Mouse (Mus musculus): ENCODE data around the gene Erc2. TPM values are rescaled to one million over a fixed set of nuclear protein-coding genes. Genes with fewer than 3 reads are reported as not detected.

Gene Erc2
- polyA plus RNA-seq, 1 experiment from 2014 or later: 2.4 TPM

DNA sequence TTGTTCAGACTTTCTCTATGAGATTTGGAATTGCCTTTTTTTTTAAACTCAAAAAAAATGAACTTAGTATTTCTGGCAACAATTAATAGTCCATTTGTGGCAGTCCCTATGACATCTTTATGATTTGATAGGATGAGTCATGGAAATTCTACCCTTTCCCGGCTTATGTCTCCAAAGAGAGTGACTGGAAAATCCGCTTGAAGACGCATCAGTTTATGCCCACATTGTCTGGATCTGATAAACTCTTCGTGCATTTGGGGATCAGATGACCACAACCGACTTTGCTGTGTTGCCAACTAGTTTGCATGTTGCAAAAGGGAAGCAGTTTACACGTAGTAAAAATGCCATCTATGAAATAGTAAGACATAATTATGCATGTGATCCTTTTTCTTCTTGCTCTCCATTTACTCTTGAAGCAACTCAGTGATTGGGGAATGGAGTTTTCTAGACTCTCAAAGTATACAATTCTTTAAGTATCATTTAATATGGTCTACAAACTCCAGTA lies 215.4 kb downstream of the Erc2 start:
- H3K4me1 ChIP-seq: no peaks in the 10 kb centered on the region
- no peaks in the 10 kb centered on the region for H3K36me3 ChIP-seq
- H3K27ac ChIP-seq (replicated peaks): no peak overlapping the region
- H3K4me3 ChIP-seq: no peak overlapping the region
- H3K9ac ChIP-seq: no peak overlapping the region
- H3K27me3 ChIP-seq (replicated peaks): no peaks in the 10 kb centered on the region; the same call in 1 of the 2 replicates
- 78% methylated on average over 6 of the region's 6 CpGs for WGBS
- no peaks in the 10 kb centered on the region for H3K9me3 ChIP-seq
- no peak overlapping the region for H3K4me2 ChIP-seq
- ATAC-seq (ENCODE audit: extremely low read depth, insufficient number of reproducible peaks, low FRiP score, low TSS enrichment): no peak

- no peak overlapping the region for H3K27ac ChIP-seq (replicated peaks)
- H3K9me3 ChIP-seq: no peaks in the 10 kb centered on the region
- no peak overlapping the region for H3K4me2 ChIP-seq
- no peak overlapping the region for H3K9ac ChIP-seq
- no peak for ATAC-seq (ENCODE audit: extremely low read depth, insufficient number of reproducible peaks, low FRiP score, low TSS enrichment)
- no peaks in the 10 kb centered on the region; the same call in 1 of the 2 replicates for H3K27me3 ChIP-seq (replicated peaks)
- WGBS: 84% methylated on average over 1 of the region's 1 CpGs
- H3K4me1 ChIP-seq: no peaks in the 10 kb centered on the region
- no peaks in the 10 kb centered on the region for H3K36me3 ChIP-seq
- H3K4me3 ChIP-seq: no peak overlapping the region
Observed at GRCm38 (mm10) chr14:27840120-27840519, 217.9 kb downstream of the Erc2 start.

GRCm38 (mm10) chr14:27846875-27847274 lies 224.6 kb downstream of the Erc2 start:
- H3K4me3 ChIP-seq: no peak overlapping the region
- H3K27me3 ChIP-seq (replicated peaks): no peaks in the 10 kb centered on the region
- H3K27ac ChIP-seq (replicated peaks): no peak overlapping the region
- H3K36me3 ChIP-seq: no peaks in the 10 kb centered on the region
- no peak overlapping the region for H3K4me2 ChIP-seq
- 80% methylated on average over 2 of the region's 2 CpGs for WGBS
- no peaks in the 10 kb centered on the region for H3K9me3 ChIP-seq
- H3K4me1 ChIP-seq: no peaks in the 10 kb centered on the region
- no peak for ATAC-seq (ENCODE audit: extremely low read depth, insufficient number of reproducible peaks, low FRiP score, low TSS enrichment)
- H3K9ac ChIP-seq: no peak overlapping the region

DNA sequence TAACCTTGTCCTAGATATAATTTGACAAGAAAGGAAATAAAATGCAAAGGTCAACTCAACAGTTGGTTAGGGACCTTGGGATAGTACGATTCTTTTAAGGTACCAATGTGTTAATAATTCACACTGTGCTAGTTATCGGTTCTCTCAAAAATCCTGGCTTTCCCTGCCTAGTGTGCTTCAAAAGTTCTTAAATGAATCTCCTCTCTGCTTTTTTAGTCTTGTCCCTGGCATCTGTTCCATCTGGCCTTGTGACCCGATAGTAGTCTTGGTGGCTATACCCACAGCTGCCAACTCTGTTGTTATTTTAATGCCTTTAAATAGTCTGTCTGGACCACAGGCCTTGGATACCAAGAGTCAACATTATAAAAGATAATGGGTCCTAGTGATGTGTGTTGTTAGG lies 225.1 kb downstream of the Erc2 start:
- Histone ChIP-seq H3K4me2 (no peak overlapping the region), H3K4me3 (no peak overlapping the region), H3K36me3 (no peaks in the 10 kb centered on the region), H3K9me3 (no peaks in the 10 kb centered on the region), H3K9ac (no peak overlapping the region), H3K27ac (replicated peaks) (no peak overlapping the region), H3K4me1 (no peaks in the 10 kb centered on the region), H3K27me3 (replicated peaks) (no peaks in the 10 kb centered on the region)
- ATAC-seq (ENCODE audit: extremely low read depth, insufficient number of reproducible peaks, low FRiP score, low TSS enrichment): no peak
- 79% methylated on average over 3 of the region's 3 CpGs for WGBS

- 75% methylated on average over 2 of the region's 2 CpGs for WGBS
- Histone ChIP-seq H3K4me3 (no peak overlapping the region), H3K4me1 (no peaks in the 10 kb centered on the region), H3K9ac (no peak overlapping the region), H3K27ac (replicated peaks) (no peak overlapping the region), H3K9me3 (no peaks in the 10 kb centered on the region), H3K4me2 (no peak overlapping the region), H3K36me3 (no peaks in the 10 kb centered on the region), H3K27me3 (replicated peaks) (no peaks in the 10 kb centered on the region)
- no peak for ATAC-seq (ENCODE audit: extremely low read depth, insufficient number of reproducible peaks, low FRiP score, low TSS enrichment)
Observed at GRCm38 (mm10) chr14:27851231-27851630, 229.0 kb downstream of the Erc2 start.

DNA sequence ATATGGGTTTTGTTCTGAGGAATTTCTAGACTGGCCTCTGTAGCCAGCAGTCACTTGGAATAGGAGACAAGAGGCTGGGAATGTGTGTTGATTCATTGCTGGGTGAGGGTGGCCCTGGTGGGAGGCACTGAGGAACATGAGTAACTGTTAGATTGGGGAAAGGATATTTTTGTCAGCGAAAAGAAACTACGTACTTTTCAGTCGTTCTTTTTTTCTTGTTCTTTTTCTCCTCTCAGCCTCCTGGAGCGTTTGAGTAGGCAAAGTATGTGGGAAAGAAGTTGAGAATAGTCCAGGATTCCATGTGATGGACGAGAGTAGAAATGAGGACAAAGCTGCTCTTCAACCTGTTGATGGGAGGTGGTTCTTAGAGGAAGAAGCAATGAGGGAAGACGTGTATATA lies 230.4 kb downstream of the Erc2 start:
- no peak for ATAC-seq (ENCODE audit: extremely low read depth, insufficient number of reproducible peaks, low FRiP score, low TSS enrichment)
- H3K4me2 ChIP-seq: no peak overlapping the region
- H3K27me3 ChIP-seq (replicated peaks): no peaks in the 10 kb centered on the region
- H3K4me1 ChIP-seq: no peaks in the 10 kb centered on the region
- H3K9me3 ChIP-seq: no peaks in the 10 kb centered on the region
- H3K36me3 ChIP-seq: no peaks in the 10 kb centered on the region
- H3K4me3 ChIP-seq: no peak overlapping the region
- no peak overlapping the region for H3K27ac ChIP-seq (replicated peaks)
- WGBS: 73% methylated on average over 6 of the region's 6 CpGs
- H3K9ac ChIP-seq: no peak overlapping the region

GRCm38 (mm10) chr14:27860371-27861046 lies 238.3 kb downstream of the Erc2 start:
- 87% methylated on average over 6 of the region's 6 CpGs for WGBS
- Histone ChIP-seq H3K4me3 (no peak overlapping the region), H3K4me1 (peaks cover 9% of the 10 kb centered on the region; the same call in 1 of the 2 replicates), H3K9ac (no peak overlapping the region), H3K9me3 (no peaks in the 10 kb centered on the region), H3K36me3 (no peaks in the 10 kb centered on the region), H3K4me2 (no peak overlapping the region), H3K27ac (replicated peaks) (no peak overlapping the region), H3K27me3 (replicated peaks) (no peaks in the 10 kb centered on the region)
- no peak for ATAC-seq (ENCODE audit: extremely low read depth, insufficient number of reproducible peaks, low FRiP score, low TSS enrichment)

DNA sequence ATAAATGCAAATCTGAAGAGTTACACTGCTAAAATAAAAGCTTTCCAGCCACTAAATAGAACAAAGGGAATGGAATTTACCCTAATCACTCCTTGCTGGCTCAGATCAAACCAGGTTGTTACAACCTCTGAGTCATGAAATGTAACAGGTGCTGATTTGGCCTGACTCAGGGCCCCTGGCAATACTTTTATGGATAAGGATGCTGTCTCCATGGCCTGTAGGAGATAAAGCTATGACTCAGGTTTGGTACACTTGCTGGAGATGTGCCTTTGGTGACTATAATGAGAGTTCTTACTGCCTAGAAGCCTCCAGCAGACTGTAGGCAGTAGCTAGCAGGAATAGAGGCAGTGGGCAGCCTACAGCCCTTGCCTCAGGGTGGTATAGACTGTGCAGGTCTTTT lies 240.1 kb downstream of the Erc2 start:
- no peak for ATAC-seq (ENCODE audit: extremely low read depth, insufficient number of reproducible peaks, low FRiP score, low TSS enrichment)
- Histone ChIP-seq H3K27me3 (replicated peaks) (no peaks in the 10 kb centered on the region), H3K9me3 (no peaks in the 10 kb centered on the region), H3K27ac (replicated peaks) (no peak overlapping the region), H3K36me3 (no peaks in the 10 kb centered on the region), H3K9ac (no peak overlapping the region), H3K4me1 (peaks cover 9% of the 10 kb centered on the region; the same call in 1 of the 2 replicates), H3K4me3 (no peak overlapping the region), H3K4me2 (no peak overlapping the region)

GRCm38 (mm10) chr14:27867386-27867785 lies 245.2 kb downstream of the Erc2 start:
- Histone ChIP-seq H3K9ac (no peak overlapping the region), H3K27me3 (replicated peaks) (no peaks in the 10 kb centered on the region), H3K4me1 (peaks cover 9% of the 10 kb centered on the region; the same call in 1 of the 2 replicates), H3K4me3 (no peak overlapping the region), H3K27ac (replicated peaks) (no peak overlapping the region), H3K9me3 (no peaks in the 10 kb centered on the region), H3K4me2 (no peak overlapping the region), H3K36me3 (no peaks in the 10 kb centered on the region)
- no peak for ATAC-seq (ENCODE audit: extremely low read depth, insufficient number of reproducible peaks, low FRiP score, low TSS enrichment)

- Histone ChIP-seq H3K4me2 (no peak overlapping the region), H3K27me3 (replicated peaks) (no peaks in the 10 kb centered on the region), H3K27ac (replicated peaks) (no peak overlapping the region), H3K9me3 (no peaks in the 10 kb centered on the region), H3K4me1 (no peaks in the 10 kb centered on the region), H3K36me3 (no peaks in the 10 kb centered on the region), H3K4me3 (no peak overlapping the region), H3K9ac (no peak overlapping the region)
- no peak for ATAC-seq (ENCODE audit: extremely low read depth, insufficient number of reproducible peaks, low FRiP score, low TSS enrichment)
- 71% methylated on average over 1 of the region's 1 CpGs for WGBS
Observed at GRCm38 (mm10) chr14:27873619-27874018, 251.4 kb downstream of the Erc2 start.

DNA sequence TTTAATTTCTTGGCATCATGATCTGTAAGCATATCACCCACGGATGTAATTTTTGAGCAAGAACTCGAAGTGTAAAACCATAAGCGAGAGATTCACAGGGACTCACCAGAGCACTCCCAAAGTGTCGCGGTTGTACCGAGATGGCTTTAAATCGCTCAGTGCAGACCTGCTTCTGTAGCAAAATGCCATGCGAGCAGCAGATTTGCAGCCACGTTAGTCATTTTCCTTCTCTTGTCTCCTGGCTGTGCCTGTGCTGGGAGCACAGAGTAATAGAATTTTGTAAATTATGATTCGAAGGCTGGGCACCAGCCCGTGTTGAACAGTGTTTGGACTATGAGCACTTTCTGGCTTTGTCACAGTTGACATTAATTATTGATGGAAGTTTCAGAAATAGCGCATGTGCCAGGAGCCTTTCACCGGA lies 253.8 kb downstream of the Erc2 start:
- no peak overlapping the region for H3K4me3 ChIP-seq
- no peaks in the 10 kb centered on the region for H3K36me3 ChIP-seq
- no peaks in the 10 kb centered on the region for H3K9me3 ChIP-seq
- no peak overlapping the region for H3K9ac ChIP-seq
- no peak for ATAC-seq (ENCODE audit: extremely low read depth, insufficient number of reproducible peaks, low FRiP score, low TSS enrichment)
- no peak overlapping the region for H3K4me2 ChIP-seq
- no peak overlapping the region for H3K27ac ChIP-seq (replicated peaks)
- WGBS: 81% methylated on average over 13 of the region's 13 CpGs
- H3K4me1 ChIP-seq: no peaks in the 10 kb centered on the region
- no peaks in the 10 kb centered on the region for H3K27me3 ChIP-seq (replicated peaks)

DNA sequence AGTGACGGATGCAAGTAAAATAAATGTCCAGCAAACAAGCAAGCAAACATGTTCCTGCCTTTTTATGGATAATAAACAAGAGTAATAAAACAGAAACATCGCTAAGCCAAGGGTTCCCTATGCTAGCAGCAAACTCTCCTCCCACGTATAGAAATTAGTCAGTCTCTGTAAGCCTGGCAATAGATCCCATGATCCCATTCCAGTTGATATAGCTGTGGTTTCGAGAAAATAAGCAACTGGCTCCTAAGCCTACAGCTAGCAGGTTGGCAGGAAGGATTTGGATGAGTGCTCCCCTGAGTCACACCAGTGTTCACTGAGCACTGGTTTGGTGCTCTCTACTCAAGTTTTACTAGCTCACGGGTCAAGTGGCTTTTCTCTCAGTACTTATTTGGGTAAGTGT lies 259.7 kb downstream of the Erc2 start:
- no peak overlapping the region for H3K4me2 ChIP-seq
- no peaks in the 10 kb centered on the region for H3K27me3 ChIP-seq (replicated peaks)
- 77% methylated on average over 5 of the region's 5 CpGs for WGBS
- H3K36me3 ChIP-seq: no peaks in the 10 kb centered on the region
- no peaks in the 10 kb centered on the region for H3K9me3 ChIP-seq
- H3K9ac ChIP-seq: no peak overlapping the region
- ATAC-seq (ENCODE audit: extremely low read depth, insufficient number of reproducible peaks, low FRiP score, low TSS enrichment): no peak
- H3K4me3 ChIP-seq: no peak overlapping the region
- no peaks in the 10 kb centered on the region for H3K4me1 ChIP-seq
- H3K27ac ChIP-seq (replicated peaks): no peak overlapping the region

All from heart, embryonic 13.5 days (tissue).